ENCODE assay signal across 9 mouse cellular contexts in genomic region chr3:103716774-103717760, GRCm38 (mm10). TPM values are rescaled to one million over a fixed set of nuclear protein-coding genes. Genes with fewer than 3 reads are reported as not detected.
DNase-seq lines count a peak whose midpoint lies in the region; ATAC-seq and TF ChIP-seq lines count a peak whose summit lies in the region.
"Had no signal": no experiment of that assay in that cellular context is flagged by ENCODE, and none has a peak within 500 bp of the region (broad histone marks: within the 10 kb centered on the region; RNA-seq: fewer than 3 reads in every experiment).

No protein-coding gene starts in this region.

- H3K36me3 ChIP-seq in forebrain, embryonic 16.5 days (ENCODE audit: control insufficient read depth, insufficient read depth) = no peaks in the 10 kb centered on the region
- no peaks in the 10 kb centered on the region for H3K36me3 ChIP-seq in forebrain, embryonic 13.5 days (ENCODE audit: poor library complexity, severe bottlenecking)
- no peaks in the 10 kb centered on the region for H3K36me3 ChIP-seq in midbrain, embryonic 10.5 days
- no peaks in the 10 kb centered on the region for H3K36me3 ChIP-seq in midbrain, embryonic 15.5 days (replicated peaks)
- H3K36me3 ChIP-seq in hindbrain, embryonic 16.5 days (ENCODE audit: control insufficient read depth, insufficient read depth, low read length) = no peaks in the 10 kb centered on the region

- no peaks in the 10 kb centered on the region for H3K27me3 ChIP-seq in forebrain, embryonic 16.5 days (replicated peaks; ENCODE audit: control insufficient read depth, insufficient read depth, low read length)
- H3K27me3 ChIP-seq in forebrain, embryonic 13.5 days = no peaks in the 10 kb centered on the region
- peaks cover 14% of the 10 kb centered on the region for H3K27me3 ChIP-seq in midbrain, embryonic 10.5 days (ENCODE audit: low read depth, poor library complexity, severe bottlenecking)
- H3K27me3 ChIP-seq in midbrain, embryonic 15.5 days (replicated peaks) = no peaks in the 10 kb centered on the region
- no peaks in the 10 kb centered on the region for H3K27me3 ChIP-seq in hindbrain, embryonic 16.5 days (replicated peaks; ENCODE audit: control insufficient read depth, insufficient read depth, low read length)

- no peak for TF ChIP-seq POLR2A in olfactory bulb, adult 2 months (IDR thresholded peaks at IDR 0.05; ENCODE audit: insufficient read depth, low read depth, low read length)

- H3K4me1 ChIP-seq in forebrain, embryonic 16.5 days (replicated peaks; ENCODE audit: control insufficient read depth, insufficient read depth, low read length) = peaks cover 13% of the 10 kb centered on the region
- peaks cover 19% of the 10 kb centered on the region for H3K4me1 ChIP-seq in forebrain, embryonic 13.5 days
- peaks cover 27% of the 10 kb centered on the region for H3K4me1 ChIP-seq in midbrain, embryonic 10.5 days
- H3K4me1 ChIP-seq in midbrain, embryonic 15.5 days = peaks cover 17% of the 10 kb centered on the region
- peaks cover 12% of the 10 kb centered on the region for H3K4me1 ChIP-seq in hindbrain, embryonic 16.5 days (ENCODE audit: control insufficient read depth, insufficient read depth, low read depth, low read length)
- peaks cover 23% of the 10 kb centered on the region for H3K4me1 ChIP-seq in olfactory bulb, adult 2 months (ENCODE audit: control insufficient read depth, insufficient read depth, low read length)

- peak; percentile 32; the same call in 1 of the 2 replicates for ATAC-seq in forebrain, embryonic 16.5 days
- ATAC-seq in forebrain, embryonic 13.5 days = no peak
- ATAC-seq in midbrain, embryonic 15.5 days (replicated peaks) = no peak
- ATAC-seq in hindbrain, embryonic 16.5 days = 0 out of 2 replicates have a peak, but pooled peaks have one; percentile 35

- no peak for TF ChIP-seq CTCF in olfactory bulb, adult 2 months (IDR thresholded peaks at IDR 0.05; ENCODE audit: insufficient read depth, low read depth, low read length)

- H3K9ac ChIP-seq in forebrain, embryonic 16.5 days (replicated peaks; ENCODE audit: low read depth, low read length) = no peak overlapping the region
- H3K9ac ChIP-seq in forebrain, embryonic 13.5 days = no peak overlapping the region
- H3K9ac ChIP-seq in midbrain, embryonic 15.5 days = no peak overlapping the region
- H3K9ac ChIP-seq in hindbrain, embryonic 16.5 days (ENCODE audit: low read depth, low read length) = no peak overlapping the region

- no peak overlapping the region for H3K4me3 ChIP-seq in forebrain, embryonic 16.5 days (replicated peaks; ENCODE audit: low read length)
- H3K4me3 ChIP-seq in forebrain, embryonic 13.5 days = no peak overlapping the region
- no peak overlapping the region for H3K4me3 ChIP-seq in midbrain, embryonic 10.5 days
- H3K4me3 ChIP-seq in midbrain, embryonic 15.5 days = no peak overlapping the region
- H3K4me3 ChIP-seq in hindbrain, embryonic 16.5 days (ENCODE audit: low read length) = no peak overlapping the region
- H3K4me3 ChIP-seq in olfactory bulb, adult 2 months (ENCODE audit: insufficient read depth, low read depth, low read length) = no peak overlapping the region

- H3K27ac ChIP-seq in forebrain, embryonic 16.5 days (ENCODE audit: low read length) = no peak overlapping the region
- no peak overlapping the region for H3K27ac ChIP-seq in forebrain, embryonic 13.5 days
- H3K27ac ChIP-seq in midbrain, embryonic 10.5 days (replicated peaks) = peak overlapping the region; percentile 77
- H3K27ac ChIP-seq in midbrain, embryonic 15.5 days = no peak overlapping the region
- H3K27ac ChIP-seq in hindbrain, embryonic 16.5 days (ENCODE audit: low read depth, low read length) = peak overlapping the region; percentile 39
- peak overlapping the region; percentile 92 for H3K27ac ChIP-seq in olfactory bulb, adult 2 months (ENCODE audit: insufficient read depth, low read depth, low read length)

- DNase-seq in midbrain, embryonic 10.5 days (ENCODE audit: low spot score) = peak; percentile 25
- no peak for DNase-seq in urinary bladder, adult 18-20 months (ENCODE audit: low spot score in 2 of 2)
- no peak for DNase-seq in cerebellum, adult 9-10 months
- DNase-seq: right cerebral cortex, postnatal 4 days had no signal

- 52% methylated on average over 15 of the region's 15 CpGs for WGBS in forebrain, embryonic 16.5 days
- WGBS in forebrain, embryonic 13.5 days = 56% methylated on average over 15 of the region's 15 CpGs
- WGBS in midbrain, embryonic 10.5 days = 56% methylated on average over 15 of the region's 15 CpGs
- 45% methylated on average over 15 of the region's 15 CpGs for WGBS in midbrain, embryonic 15.5 days
- WGBS in hindbrain, embryonic 16.5 days = 23% methylated on average over 15 of the region's 15 CpGs
- 29% methylated on average over 15 of the region's 15 CpGs for WGBS in olfactory bulb, adult 2 months

- H3K9me3 ChIP-seq in forebrain, embryonic 16.5 days (ENCODE audit: control insufficient read depth, low read length) = no peaks in the 10 kb centered on the region
- no peaks in the 10 kb centered on the region for H3K9me3 ChIP-seq in forebrain, embryonic 13.5 days (replicated peaks)
- no peaks in the 10 kb centered on the region for H3K9me3 ChIP-seq in midbrain, embryonic 10.5 days (replicated peaks)
- no peaks in the 10 kb centered on the region for H3K9me3 ChIP-seq in midbrain, embryonic 15.5 days
- H3K9me3 ChIP-seq in hindbrain, embryonic 16.5 days (ENCODE audit: control insufficient read depth, low read length) = no peaks in the 10 kb centered on the region

- no peak overlapping the region for H3K4me2 ChIP-seq in forebrain, embryonic 16.5 days (ENCODE audit: low read length)
- no peak overlapping the region for H3K4me2 ChIP-seq in forebrain, embryonic 13.5 days
- H3K4me2 ChIP-seq in midbrain, embryonic 15.5 days = no peak overlapping the region
- H3K4me2 ChIP-seq in hindbrain, embryonic 16.5 days (ENCODE audit: low read length) = no peak overlapping the region

RNA-seq across cellular contexts. Expression of gene Olfml3, which starts 20.7 kb away (rescaled TPM):
- polyA plus RNA-seq in forebrain, embryonic 16.5 days (2015; fragmentation: Nextera tagmentation; extraction: Ambion mirVana) = 5.1 and 6.8 TPM in 2 replicates
- polyA plus RNA-seq in forebrain, embryonic 13.5 days (2015; fragmentation: Nextera tagmentation; extraction: Ambion mirVana) = 2.9 and 3.0 TPM in 2 replicates
- 9.9 TPM in 2 replicates for polyA plus RNA-seq in midbrain, embryonic 10.5 days (2016; fragmentation: Nextera tagmentation; extraction: Ambion mirVana)
- 4.8 and 6.5 TPM in 2 replicates for polyA plus RNA-seq in midbrain, embryonic 15.5 days (2015; fragmentation: Nextera tagmentation; extraction: Ambion mirVana)
- 10.0 and 10.5 TPM in 2 replicates for polyA plus RNA-seq in hindbrain, embryonic 16.5 days (2015; fragmentation: Nextera tagmentation; extraction: Ambion mirVana)
- polyA plus RNA-seq in olfactory bulb, adult 2 months (2012; ENCODE audit: insufficient read depth, insufficient read length, low replicate concordance, missing spikeins) = not detected in 2 replicates

RNA-seq across cellular contexts. Expression of gene Gm10964, which starts 22.1 kb away (rescaled TPM):
- not detected in 2 replicates for polyA plus RNA-seq in forebrain, embryonic 16.5 days (2015; fragmentation: Nextera tagmentation; extraction: Ambion mirVana)
- polyA plus RNA-seq in forebrain, embryonic 13.5 days (2015; fragmentation: Nextera tagmentation; extraction: Ambion mirVana) = not detected in 2 replicates
- not detected in 2 replicates for polyA plus RNA-seq in midbrain, embryonic 10.5 days (2016; fragmentation: Nextera tagmentation; extraction: Ambion mirVana)
- polyA plus RNA-seq in midbrain, embryonic 15.5 days (2015; fragmentation: Nextera tagmentation; extraction: Ambion mirVana) = not detected in 2 replicates
- polyA plus RNA-seq in hindbrain, embryonic 16.5 days (2015; fragmentation: Nextera tagmentation; extraction: Ambion mirVana) = not detected in 2 replicates
- not detected in 2 replicates for polyA plus RNA-seq in olfactory bulb, adult 2 months (2012; ENCODE audit: insufficient read depth, insufficient read length, low replicate concordance, missing spikeins)

Comparison
In these comparisons a context has a peak if more than half of its experiments do, and no peak if none do; other contexts are left out.
1. ATAC-seq: peak in forebrain, embryonic 16.5 days (single experiment) and hindbrain, embryonic 16.5 days (single experiment); none in forebrain, embryonic 13.5 days (single experiment) and midbrain, embryonic 15.5 days (single experiment).
2. H3K27ac ChIP-seq: peak in midbrain, embryonic 10.5 days (single experiment), hindbrain, embryonic 16.5 days (single experiment) and olfactory bulb, adult 2 months (single experiment); none in forebrain, embryonic 16.5 days (single experiment), forebrain, embryonic 13.5 days (single experiment) and midbrain, embryonic 15.5 days (single experiment).